Mouse (Mus musculus) forebrain, embryonic 12.5 days (tissue): Measurements from ENCODE around the gene Wipf2. TPM values are rescaled to one million over a fixed set of nuclear protein-coding genes. Genes with fewer than 3 reads are reported as not detected.

Experiments used
- ATAC-seq: fragments of 200-750 bp; cut with Nextera tagmentation; 2 replicates; pipeline ENCODE4 v1.8.0; 2017; ENCODE audit warnings: moderate TSS enrichment; ENCODE audit not compliant: low FRiP score
- H3K27ac ChIP-seq: fragments of 300-500 bp; sonication (generic); 2 replicates; pipeline ENCODE4 v1.5.1; 2016; ENCODE audit warnings: mild to moderate bottlenecking
- H3K27me3 ChIP-seq: fragments of 300-500 bp; sonication (generic); 2 replicates; pipeline ENCODE4 v1.6.1; 2016; ENCODE audit warnings: mild to moderate bottlenecking
- H3K36me3 ChIP-seq: fragments of 300-500 bp; sonication (generic); replicated peaks from 2 replicates; pipeline ENCODE4 v1.6.1; 2016; ENCODE audit warnings: mild to moderate bottlenecking
- H3K4me1 ChIP-seq: fragments of 300-500 bp; sonication (generic); 2 replicates; pipeline ENCODE4 v1.6.1; 2016
- H3K4me2 ChIP-seq: fragments of 300-500 bp; sonication (generic); 2 replicates; pipeline ENCODE4 v1.6.1; 2016; ENCODE audit warnings: mild to moderate bottlenecking, moderate library complexity
- H3K4me3 ChIP-seq: fragments of 300-500 bp; sonication (generic); replicated peaks from 2 replicates; pipeline ENCODE4 v1.5.1; 2016; ENCODE audit warnings: mild to moderate bottlenecking
- H3K9ac ChIP-seq: fragments of 300-500 bp; sonication (generic); 2 replicates; pipeline ENCODE4 v1.6.1; 2016; ENCODE audit warnings: mild to moderate bottlenecking
- H3K9me3 ChIP-seq: fragments of 300-500 bp; sonication (generic); 2 replicates; pipeline ENCODE4 v1.6.1; 2016
- WGBS: fragments of 180-500 bp; shearing (Covaris S2); methylation state at CpG from one replicate; pipeline ENCODE4 v1.1.7; 2016; 5-methylcytosine and 5-hydroxymethylcytosine counted together
- polyA plus RNA-seq: library from polyadenylated mRNA; unstranded; fragments of >200 nt; fragmentation: Nextera tagmentation; extraction: Ambion mirVana; gene quantifications from 2 replicates; pipeline ENCODE4 v1.2.1, GENCODE M21; 2016

Wipf2 gene
- polyA plus RNA-seq, 1 experiment from 2014 or later, result 4.8 TPM

DNA sequence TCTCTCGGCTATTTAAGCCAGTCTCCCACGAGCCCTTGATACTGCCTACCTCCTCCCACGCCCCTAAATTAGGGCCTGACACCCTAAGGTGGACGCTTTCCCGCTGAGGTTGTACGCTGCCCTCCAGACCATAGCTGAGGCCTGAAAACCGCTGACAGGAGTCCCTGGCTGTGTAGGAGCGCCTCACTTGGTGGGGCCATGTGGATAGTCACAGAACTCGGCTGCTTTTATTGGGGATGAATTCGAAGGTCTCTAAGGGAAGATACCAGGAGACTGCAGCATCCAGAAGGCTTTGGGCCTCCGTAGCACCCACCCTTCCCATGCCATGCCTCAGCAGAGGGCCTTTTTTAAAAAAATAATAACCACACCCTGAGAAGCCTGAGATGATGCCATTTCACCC lies 25.5 kb upstream of the Wipf2 start:
- H3K27me3 ChIP-seq, result peaks cover 36% of the 10 kb centered on the region
- peak overlapping the region; percentile 100 for H3K4me2 ChIP-seq
- H3K27ac ChIP-seq, result no peak overlapping the region
- H3K9me3 ChIP-seq, result no peaks in the 10 kb centered on the region
- no peak overlapping the region for H3K9ac ChIP-seq
- peak overlapping the region; percentile 63; the same call in 1 of the 2 replicates for H3K4me3 ChIP-seq
- peaks cover 17% of the 10 kb centered on the region for H3K36me3 ChIP-seq
- 49% methylated on average over 11 of the region's 11 CpGs for WGBS
- peaks cover 38% of the 10 kb centered on the region for H3K4me1 ChIP-seq
- no peak for ATAC-seq

- no peak for ATAC-seq
- Histone ChIP-seq H3K4me2 (no peak overlapping the region), H3K27me3 (peaks cover 36% of the 10 kb centered on the region), H3K9me3 (no peaks in the 10 kb centered on the region), H3K9ac (no peak overlapping the region), H3K4me1 (peaks cover 38% of the 10 kb centered on the region), H3K36me3 (peaks cover 11% of the 10 kb centered on the region), H3K27ac (no peak overlapping the region), H3K4me3 (no peak overlapping the region)
- WGBS, result 87% methylated on average over 9 of the region's 9 CpGs
These were observed 24.9 kb upstream of the Wipf2 start for GRCm38 (mm10) chr11:98838512-98838911.

GRCm38 (mm10) chr11:98839402-98839801 lies 24.0 kb upstream of the Wipf2 start:
- H3K27ac ChIP-seq, result no peak overlapping the region
- 56% methylated on average over 6 of the region's 6 CpGs for WGBS
- ATAC-seq, result no peak

DNA sequence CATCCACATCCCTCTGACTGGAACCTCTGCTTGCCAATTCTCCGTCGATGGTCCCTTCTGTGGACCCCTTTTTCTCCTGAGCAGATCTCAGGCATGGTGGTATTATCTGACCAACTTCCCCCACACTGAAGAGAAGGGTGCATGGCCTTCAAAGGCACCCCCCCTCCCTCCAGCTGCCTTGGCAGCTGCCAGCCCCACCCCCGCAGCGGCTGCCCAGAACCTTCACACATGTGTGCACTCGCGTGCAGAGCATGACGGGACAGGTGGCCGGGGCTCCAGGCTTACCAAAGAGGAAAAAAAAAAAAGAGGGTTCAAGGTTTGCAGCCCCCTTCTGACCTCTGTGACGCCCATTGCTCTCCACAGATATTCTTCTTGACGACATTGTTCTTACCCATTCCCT lies 23.5 kb upstream of the Wipf2 start:
- H3K4me1 ChIP-seq, result peaks cover 30% of the 10 kb centered on the region
- no peak overlapping the region for H3K4me2 ChIP-seq
- no peak overlapping the region for H3K27ac ChIP-seq
- no peak for ATAC-seq
- no peaks in the 10 kb centered on the region for H3K9me3 ChIP-seq
- peaks cover 36% of the 10 kb centered on the region for H3K27me3 ChIP-seq
- no peaks in the 10 kb centered on the region for H3K36me3 ChIP-seq
- H3K4me3 ChIP-seq, result no peak overlapping the region
- H3K9ac ChIP-seq, result no peak overlapping the region
- 72% methylated on average over 10 of the region's 10 CpGs for WGBS

More at GRCm38 (mm10) chr11:98839402-98839801, 24.0 kb upstream of the Wipf2 start:
- H3K4me3 ChIP-seq, result no peak overlapping the region
- no peaks in the 10 kb centered on the region for H3K9me3 ChIP-seq
- H3K9ac ChIP-seq, result no peak overlapping the region
- peaks cover 36% of the 10 kb centered on the region for H3K27me3 ChIP-seq
- H3K4me2 ChIP-seq, result no peak overlapping the region
- peaks cover 3% of the 10 kb centered on the region for H3K36me3 ChIP-seq
- peaks cover 34% of the 10 kb centered on the region for H3K4me1 ChIP-seq

DNA sequence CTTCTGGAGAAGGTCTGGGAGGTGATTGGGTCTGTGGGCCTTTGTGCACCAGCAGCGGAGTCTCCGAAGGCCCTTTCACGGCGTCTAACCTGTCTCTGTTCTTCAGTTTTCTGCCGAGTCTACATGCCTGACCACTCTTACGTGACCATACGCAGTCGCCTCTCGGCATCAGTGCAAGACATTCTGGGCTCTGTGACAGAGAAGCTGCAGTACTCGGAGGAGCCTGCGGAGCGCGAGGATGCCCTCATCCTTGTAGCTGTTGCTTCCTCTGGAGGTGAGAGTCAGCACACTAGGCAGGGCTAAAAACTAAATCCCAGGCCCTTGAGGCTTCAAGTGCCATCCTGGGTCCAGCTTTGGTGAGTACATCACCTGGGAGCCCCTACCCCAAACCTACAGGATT lies 17.4 kb upstream of the Wipf2 start:
- Histone ChIP-seq H3K9me3 (no peaks in the 10 kb centered on the region), H3K4me2 (no peak overlapping the region), H3K27ac (no peak overlapping the region), H3K9ac (no peak overlapping the region), H3K27me3 (0 out of 2 replicates have a peak, but pooled peaks cover 8% of the 10 kb centered on the region), H3K4me1 (peaks cover 17% of the 10 kb centered on the region), H3K36me3 (no peaks in the 10 kb centered on the region), H3K4me3 (no peak overlapping the region)
- WGBS, result 55% methylated on average over 13 of the region's 13 CpGs
- ATAC-seq, result no peak

DNA sequence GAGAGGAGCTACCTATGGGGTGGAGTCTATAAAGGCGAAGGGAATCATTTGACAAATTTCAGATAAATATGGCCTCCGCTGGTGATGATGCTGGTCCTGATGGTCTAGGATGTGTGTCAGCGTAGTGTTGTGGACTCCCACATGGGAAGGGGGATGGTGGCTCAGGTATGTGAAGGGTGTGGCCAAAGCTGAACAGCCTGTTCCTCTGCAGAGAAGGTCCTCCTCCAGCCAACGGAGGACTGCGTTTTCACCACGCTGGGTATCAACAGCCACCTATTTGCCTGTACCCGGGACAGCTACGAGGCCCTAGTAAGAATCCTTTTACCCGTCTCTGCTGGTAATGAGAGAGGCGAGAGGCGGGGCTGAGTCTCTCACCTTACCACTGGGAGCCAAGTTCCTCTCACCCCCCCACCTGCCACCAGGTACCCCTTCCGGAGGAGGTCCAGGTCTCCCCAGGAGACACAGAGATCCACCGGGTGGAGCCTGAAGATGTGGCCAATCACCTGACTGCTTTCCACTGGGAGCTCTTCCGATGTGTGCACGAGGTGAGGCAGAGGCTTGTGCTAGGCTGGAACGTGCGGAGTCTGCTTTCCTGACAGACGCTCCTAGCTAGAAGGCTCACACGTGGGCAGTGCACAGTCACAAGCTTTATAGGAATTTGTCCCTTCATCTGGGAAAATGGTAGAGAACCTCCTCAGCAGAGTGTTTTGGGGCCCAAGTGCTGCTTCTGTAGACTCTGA lies 16.4 kb upstream of the Wipf2 start:
- no peak for ATAC-seq
- Histone ChIP-seq H3K27ac (no peak overlapping the region), H3K36me3 (no peaks in the 10 kb centered on the region), H3K9ac (no peak overlapping the region), H3K9me3 (no peaks in the 10 kb centered on the region), H3K4me2 (no peak overlapping the region), H3K4me3 (no peak overlapping the region), H3K4me1 (peaks cover 17% of the 10 kb centered on the region), H3K27me3 (peaks cover 11% of the 10 kb centered on the region; the same call in 1 of the 2 replicates)
- WGBS, result 70% methylated on average over 19 of the region's 19 CpGs

DNA sequence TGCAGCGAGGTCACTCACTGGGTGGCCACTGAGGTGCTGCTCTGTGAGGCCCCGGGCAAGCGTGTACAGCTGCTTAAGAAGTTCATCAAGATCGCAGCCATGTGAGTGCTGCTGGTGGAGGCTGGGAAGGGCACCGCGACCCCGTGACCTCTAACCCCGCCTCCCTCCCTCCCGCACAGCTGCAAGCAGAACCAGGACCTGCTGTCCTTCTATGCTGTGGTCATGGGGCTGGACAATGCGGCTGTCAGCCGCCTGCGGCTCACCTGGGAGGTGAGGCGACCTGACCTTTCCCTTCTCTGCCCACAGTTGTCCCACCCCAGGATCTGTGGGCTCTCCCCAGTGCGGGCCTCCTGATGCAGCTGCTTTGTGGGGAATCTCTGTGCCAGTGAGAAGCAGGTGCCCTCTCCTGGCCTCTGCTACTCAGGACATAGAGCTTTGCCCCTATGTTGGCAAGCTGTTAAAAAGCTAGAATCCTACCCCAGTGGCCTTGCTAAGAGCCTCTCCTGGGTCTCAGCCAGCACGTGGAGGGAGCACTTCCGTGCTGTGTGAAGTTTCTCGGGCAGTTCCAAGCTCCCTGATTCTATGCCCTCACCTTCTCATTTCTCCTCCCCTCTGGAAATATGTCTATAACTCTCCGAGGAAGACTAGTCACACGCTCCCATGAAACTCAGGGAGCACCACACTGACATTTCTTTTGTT lies 14.1 kb upstream of the Wipf2 start:
- Histone ChIP-seq H3K4me1 (peaks cover 22% of the 10 kb centered on the region), H3K27ac (no peak overlapping the region), H3K27me3 (peaks cover 11% of the 10 kb centered on the region; the same call in 1 of the 2 replicates), H3K4me2 (peak overlapping the region; percentile 10; the same call in 1 of the 2 replicates), H3K36me3 (no peaks in the 10 kb centered on the region), H3K4me3 (no peak overlapping the region), H3K9me3 (no peaks in the 10 kb centered on the region), H3K9ac (no peak overlapping the region)
- ATAC-seq, result no peak
- 12% methylated on average over 16 of the region's 19 CpGs for WGBS

- no peaks in the 10 kb centered on the region for H3K36me3 ChIP-seq
- H3K4me2 ChIP-seq, result peak overlapping the region; percentile 27
- no peaks in the 10 kb centered on the region for H3K9me3 ChIP-seq
- no peak overlapping the region for H3K27ac ChIP-seq
- WGBS, result 59% methylated on average over 26 of the region's 26 CpGs
- H3K9ac ChIP-seq, result 0 out of 2 replicates have a peak overlapping the region, but pooled peaks have one; percentile 18
- H3K4me3 ChIP-seq, result no peak overlapping the region
- H3K4me1 ChIP-seq, result peaks cover 22% of the 10 kb centered on the region
- ATAC-seq, result peak; percentile 65; the same call in 1 of the 2 replicates
- peaks cover 11% of the 10 kb centered on the region; the same call in 1 of the 2 replicates for H3K27me3 ChIP-seq
These were observed 13.0 kb upstream of the Wipf2 start for GRCm38 (mm10) chr11:98850100-98851093.

DNA sequence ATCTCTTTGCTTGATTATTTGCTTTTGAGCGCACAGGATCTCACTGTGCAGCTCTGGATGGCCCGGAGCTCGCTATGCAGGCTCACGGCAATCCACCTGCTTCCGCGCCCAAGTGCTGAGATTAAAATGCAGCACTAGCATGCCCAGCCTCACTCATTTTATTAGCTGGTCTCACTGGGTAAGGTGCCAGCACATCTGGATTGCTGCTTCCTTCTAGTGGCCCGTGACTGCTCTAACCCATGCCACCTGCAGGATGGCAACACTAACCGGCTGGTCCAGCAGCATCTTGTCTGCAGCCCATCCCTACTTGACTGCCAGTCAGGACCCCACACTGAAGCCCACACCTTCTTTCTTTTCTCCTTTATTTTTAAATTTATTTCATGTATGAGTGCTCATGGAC lies 9.3 kb upstream of the Wipf2 start:
- Histone ChIP-seq H3K9ac (no peak overlapping the region), H3K27me3 (peaks cover 16% of the 10 kb centered on the region; the same call in 1 of the 2 replicates), H3K4me3 (no peak overlapping the region), H3K4me2 (no peak overlapping the region), H3K27ac (no peak overlapping the region), H3K4me1 (peaks cover 20% of the 10 kb centered on the region), H3K36me3 (no peaks in the 10 kb centered on the region), H3K9me3 (no peaks in the 10 kb centered on the region)
- WGBS, result 92% methylated on average over 8 of the region's 8 CpGs
- no peak for ATAC-seq

GRCm38 (mm10) chr11:98854659-98855058 lies 8.8 kb upstream of the Wipf2 start:
- no peak overlapping the region for H3K4me3 ChIP-seq

GRCm38 (mm10) chr11:98858759-98859731 lies 4.4 kb upstream of the Wipf2 start:
- H3K4me3 ChIP-seq, result no peak overlapping the region
- H3K4me1 ChIP-seq, result peaks cover 6% of the 10 kb centered on the region
- 39% methylated on average over 14 of the region's 14 CpGs for WGBS
- peaks cover 10% of the 10 kb centered on the region; the same call in 1 of the 2 replicates for H3K27me3 ChIP-seq
- no peak for ATAC-seq
- no peaks in the 10 kb centered on the region for H3K9me3 ChIP-seq
- no peak overlapping the region for H3K9ac ChIP-seq
- H3K4me2 ChIP-seq, result no peak overlapping the region
- no peaks in the 10 kb centered on the region for H3K36me3 ChIP-seq
- no peak overlapping the region for H3K27ac ChIP-seq

More at GRCm38 (mm10) chr11:98854659-98855058, 8.8 kb upstream of the Wipf2 start:
- Histone ChIP-seq H3K9me3 (no peaks in the 10 kb centered on the region), H3K4me1 (peaks cover 14% of the 10 kb centered on the region), H3K9ac (no peak overlapping the region), H3K27ac (no peak overlapping the region), H3K27me3 (peaks cover 14% of the 10 kb centered on the region; the same call in 1 of the 2 replicates), H3K4me2 (no peak overlapping the region), H3K36me3 (no peaks in the 10 kb centered on the region)
- no peak for ATAC-seq
- WGBS, result 93% methylated on average over 2 of the region's 2 CpGs
